Mouse (Mus musculus) right cerebral cortex, adult 18-20 months (tissue): ENCODE results near the gene Vars2.

Source experiments
- DNase-seq: peaks from one replicate; pipeline ENCODE4 v3.0.0; 2022; ENCODE audit warnings: mixed read lengths

Gene Vars2

GRCm38 (mm10) chr17:35691811-35692210 is 24.4 kb upstream of the Vars2 start:
- DNase-seq: no peak

GRCm38 (mm10) chr17:35689936-35690645 is 22.7 kb upstream of the Vars2 start:
- DNase-seq: no peak

- DNase-seq: no peak
Observed at GRCm38 (mm10) chr17:35688347-35689175, 21.2 kb upstream of the Vars2 start.

- DNase-seq: no peak
Observed at GRCm38 (mm10) chr17:35685061-35685460, 17.7 kb upstream of the Vars2 start.

DNA sequence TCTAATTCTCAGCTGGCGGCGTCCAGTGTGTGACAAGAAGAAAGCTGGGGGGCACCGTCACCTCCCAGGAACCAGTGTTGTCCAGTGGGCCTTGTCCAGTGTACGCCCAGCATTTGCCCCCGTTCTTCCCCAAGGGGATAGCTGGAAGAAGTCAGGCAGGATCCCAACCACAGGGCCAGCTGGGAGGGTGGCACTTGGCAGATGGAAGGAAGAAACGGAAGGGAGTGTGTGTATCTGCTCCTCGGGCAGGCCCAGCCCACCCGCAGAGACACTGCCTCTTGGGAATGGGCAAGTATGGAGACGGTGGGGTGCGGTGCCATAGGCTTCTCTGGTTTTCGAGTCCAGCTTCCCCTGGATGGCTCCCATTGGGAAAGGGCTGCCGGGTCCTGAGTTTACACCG is 14.6 kb upstream of the Vars2 start:
- no peak for DNase-seq

GRCm38 (mm10) chr17:35680591-35680990 is 13.2 kb upstream of the Vars2 start:
- no peak for DNase-seq

GRCm38 (mm10) chr17:35673416-35674035 is 6.1 kb upstream of the Vars2 start, which contains the start of gene Gtf2h4:
TSS of gene Gtf2h4 (minus strand) at chr17:35673739.
- peak; percentile 94 for DNase-seq

GRCm38 (mm10) chr17:35672527-35672926 is 5.1 kb upstream of the Vars2 start:
- DNase-seq: no peak

DNA sequence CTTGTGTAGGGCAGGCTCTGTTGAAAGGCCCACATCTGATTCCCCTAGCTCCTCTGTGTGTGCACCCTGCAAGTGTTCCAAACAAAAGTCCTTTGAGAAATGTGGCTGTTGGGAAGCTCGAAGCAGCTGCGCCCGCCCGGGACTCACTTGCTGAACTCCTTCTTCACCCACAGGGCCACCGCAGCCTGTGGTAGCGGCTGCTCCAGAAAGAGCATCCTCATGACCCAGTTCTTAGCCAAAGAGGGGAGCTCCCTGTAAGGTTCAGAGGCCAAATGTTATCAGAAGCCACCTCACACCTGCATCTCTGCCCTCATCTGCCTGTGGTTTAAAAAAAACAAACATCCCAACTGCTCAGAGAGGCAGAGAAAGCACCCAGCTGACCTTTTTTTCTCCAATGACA is 4.5 kb upstream of the Vars2 start:
- no peak for DNase-seq

GRCm38 (mm10) chr17:35669731-35670130 is 2.3 kb upstream of the Vars2 start:
- DNase-seq: no peak

GRCm38 (mm10) chr17:35666851-35667256 is 538 bp downstream of the Vars2 start:
- DNase-seq: no peak

GRCm38 (mm10) chr17:35665957-35666515 is 1.4 kb downstream of the Vars2 start:
- DNase-seq: peak; percentile 55

- DNase-seq: no peak
Observed at GRCm38 (mm10) chr17:35653086-35653485, 14.3 kb downstream of the Vars2 start.

DNA sequence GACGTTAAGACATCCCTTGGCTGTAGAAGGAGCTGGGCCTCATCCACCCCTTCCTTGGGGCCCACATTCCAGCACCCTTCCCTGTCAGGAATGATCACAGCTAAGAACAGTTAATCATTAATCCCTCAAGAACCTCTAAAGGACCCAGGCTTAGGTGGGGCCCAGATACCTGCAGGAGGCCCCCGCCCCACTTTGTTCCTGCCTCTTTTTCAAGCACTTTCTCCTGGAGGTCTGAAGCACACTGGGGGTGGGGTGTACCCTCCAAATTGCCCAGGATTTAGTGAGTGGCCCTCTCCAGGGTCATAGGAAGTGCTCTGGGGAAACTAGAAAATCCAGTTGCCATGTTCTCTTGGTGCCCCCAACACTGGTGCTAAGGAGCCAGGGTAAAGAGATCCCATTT is 18.0 kb downstream of the Vars2 start:
- no peak for DNase-seq

DNA sequence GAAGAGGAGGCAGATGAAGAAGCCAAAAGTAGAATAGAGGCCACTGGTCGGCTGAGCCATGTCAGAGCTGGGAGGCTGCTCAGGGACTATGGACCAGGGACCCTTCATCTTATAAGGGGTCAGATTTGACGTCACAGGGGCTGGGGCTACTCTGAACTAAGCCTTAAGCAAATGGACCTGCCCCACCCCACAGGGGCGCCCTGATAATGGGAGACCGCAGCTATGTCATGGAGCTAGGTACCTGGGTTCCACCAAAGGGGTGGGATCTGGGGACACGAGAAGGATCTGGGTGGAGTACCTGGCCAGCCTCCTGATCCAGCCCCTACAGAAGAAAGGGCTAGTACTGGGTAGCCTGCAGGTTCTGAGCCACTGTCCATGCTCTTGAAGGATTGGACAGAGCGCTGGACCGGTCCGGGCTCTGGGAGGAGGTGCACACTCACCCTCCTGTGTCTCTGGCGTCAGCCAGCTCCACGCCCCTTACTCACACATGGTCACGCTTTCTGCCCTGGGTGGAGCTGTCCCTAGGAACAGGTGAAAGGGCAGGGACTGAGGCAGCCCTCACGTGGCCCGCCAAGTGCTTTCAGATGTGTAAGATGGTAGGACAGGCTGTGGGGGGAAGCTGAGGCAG is 23.7 kb downstream of the Vars2 start, which contains the start of gene Mucl3:
Gene Mucl3, minus strand, starts transcription at position 87 of the 628 bp plus-strand sequence.
- no peak for DNase-seq

GRCm38 (mm10) chr17:35639352-35639751 is 28.0 kb downstream of the Vars2 start:
- DNase-seq: no peak

DNA sequence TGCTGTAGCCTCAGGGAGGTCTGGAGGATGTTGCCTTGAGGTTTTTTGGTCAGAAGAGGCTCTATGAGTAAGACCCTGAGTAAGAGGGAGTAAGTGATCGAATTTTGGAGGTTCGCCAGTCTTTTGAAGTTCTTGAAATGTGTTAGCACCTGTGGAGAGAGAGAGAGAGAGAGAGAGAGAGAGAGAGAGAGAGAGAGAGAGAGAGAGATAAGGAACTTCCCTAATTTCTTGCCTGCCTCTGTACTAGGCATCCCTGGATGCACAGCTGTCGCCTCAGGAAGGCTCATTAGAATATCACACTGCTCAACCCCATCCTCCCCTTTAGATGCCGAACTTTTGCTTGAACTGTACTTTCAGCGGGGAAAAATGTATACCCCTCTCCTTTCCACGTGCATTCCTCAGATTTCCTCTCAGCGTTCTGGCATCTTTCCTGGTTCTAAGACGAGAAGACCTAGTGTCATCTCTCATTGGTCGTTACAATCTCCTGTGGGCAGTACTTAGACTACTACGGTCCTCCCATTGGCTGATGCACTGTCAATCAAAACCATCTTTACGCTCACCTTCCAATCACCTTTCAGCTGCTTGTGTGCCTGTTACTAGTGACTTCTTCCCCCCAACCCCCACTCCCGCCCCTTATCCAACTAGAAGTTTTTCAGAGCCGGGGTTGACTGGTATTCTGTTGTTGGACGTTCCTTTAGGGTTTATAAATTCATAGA is 28.8 kb downstream of the Vars2 start:
- peak; percentile 44 for DNase-seq

DNA sequence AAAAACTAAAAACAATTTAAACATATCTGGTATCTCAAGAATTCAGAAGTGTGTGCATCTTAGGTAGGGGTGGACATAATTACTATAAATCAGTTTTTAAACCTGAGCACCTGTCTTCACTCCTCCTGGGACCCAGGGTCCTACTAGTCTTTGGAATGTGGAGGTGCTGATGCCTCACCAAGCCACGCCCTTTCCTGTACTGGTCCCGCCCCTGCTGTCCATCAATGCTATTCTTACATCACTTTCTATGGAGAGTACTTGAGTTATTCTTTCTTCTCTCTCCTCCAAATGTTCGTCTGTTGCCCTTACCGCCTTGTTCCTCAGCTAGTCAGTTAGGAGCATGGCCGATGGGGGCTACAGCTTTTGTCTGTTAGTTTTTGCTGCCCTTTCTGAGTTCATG is 31.0 kb downstream of the Vars2 start:
- DNase-seq: peak; percentile 29

DNA sequence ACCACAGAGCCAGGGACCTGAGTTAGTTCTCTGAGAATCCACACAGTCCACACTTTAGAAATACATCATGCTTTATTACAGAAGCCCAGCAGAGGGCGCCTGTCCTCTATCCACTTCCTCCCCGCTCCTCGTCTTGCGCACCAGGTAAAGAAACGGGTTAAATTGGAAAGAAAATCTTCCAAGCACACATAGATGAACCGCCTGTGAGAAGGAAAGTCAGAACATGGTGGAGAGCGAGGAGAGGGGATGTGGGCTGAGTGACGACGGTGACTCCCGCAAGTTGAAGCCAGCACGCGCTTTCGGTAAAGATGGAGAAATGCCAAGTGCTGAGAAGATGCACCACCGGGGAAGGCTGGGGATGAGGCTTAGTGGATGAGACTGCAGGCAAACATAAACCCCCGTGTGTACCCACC is 31.7 kb downstream of the Vars2 start:
- DNase-seq: peak; percentile 85

- no peak for DNase-seq
Observed at GRCm38 (mm10) chr17:35635202-35635601, 32.2 kb downstream of the Vars2 start.

DNA sequence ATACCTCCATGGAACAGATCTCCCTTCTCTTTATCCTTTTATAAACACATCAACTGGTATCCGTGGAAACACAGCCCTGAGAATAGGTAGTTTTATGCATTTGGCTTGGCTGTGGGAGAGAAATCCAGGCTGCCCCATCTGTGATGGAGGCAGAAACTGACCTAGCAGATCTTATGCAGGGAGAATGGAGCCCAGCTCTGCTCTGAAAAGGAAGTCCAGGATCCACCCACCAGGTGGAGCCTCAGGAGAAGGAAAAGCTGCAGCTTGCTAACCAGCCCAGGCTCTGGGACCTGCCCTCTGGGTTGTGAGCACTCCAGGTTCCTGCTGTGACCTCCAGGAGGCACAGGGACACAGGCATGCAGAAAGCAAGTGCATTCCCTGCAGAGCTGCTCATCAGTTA is 33.4 kb downstream of the Vars2 start:
- peak; percentile 70 for DNase-seq

DNA sequence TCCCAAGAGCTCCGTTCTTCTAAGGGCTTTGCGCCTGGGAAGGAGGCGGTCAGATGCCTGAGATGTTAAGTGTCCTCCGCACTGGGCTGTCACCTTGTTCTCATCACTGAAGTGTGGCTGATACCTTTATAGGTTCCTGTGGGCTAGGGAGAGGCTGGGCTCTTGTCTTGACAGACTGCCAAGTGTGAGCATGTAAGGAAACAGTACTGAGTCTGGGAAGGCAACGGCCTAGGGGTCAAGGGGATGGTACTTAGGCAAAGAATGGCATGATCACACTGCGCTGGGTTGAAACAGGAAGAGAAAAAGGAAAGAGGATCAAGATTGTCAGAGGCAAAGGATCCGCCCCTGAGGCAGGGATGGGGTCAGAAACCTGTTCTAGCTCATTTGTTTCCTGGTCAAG is 40.9 kb downstream of the Vars2 start, which contains the start of gene Gm9573:
Gene Gm9573, minus strand, starts transcription at position 101 of the 400 bp plus-strand sequence.
- DNase-seq: no peak
